18 mouse cellular contexts compared by ENCODE assay signal in genomic region chr15:10722629-10723339, GRCm38 (mm10). TPM values are rescaled to one million over a fixed set of nuclear protein-coding genes. Genes with fewer than 3 reads are reported as not detected.
DNase-seq lines count a peak whose midpoint lies in the region; ATAC-seq and TF ChIP-seq lines count a peak whose summit lies in the region.
"Had no signal": no experiment of that assay in that cellular context is flagged by ENCODE, and none has a peak within 500 bp of the region (broad histone marks: within the 10 kb centered on the region; RNA-seq: fewer than 3 reads in every experiment).

No protein-coding gene starts in this region.

- no peak overlapping the region for H3K27ac ChIP-seq in heart, embryonic 14.5 days (replicated peaks in 1 of 2; ENCODE audit: control insufficient read depth in 1 of 2, insufficient read depth in 1 of 2, low read depth in 2 of 2, low read length in 2 of 2)
- H3K27ac ChIP-seq in midbrain, embryonic 11.5 days (ENCODE audit: low read depth, low read length), result peak overlapping the region; percentile 25; the same call in 1 of the 2 replicates
- H3K27ac ChIP-seq in midbrain, embryonic 16.5 days (ENCODE audit: low read length), result no peak overlapping the region
- H3K27ac ChIP-seq in neural tube, embryonic 15.5 days (replicated peaks), result no peak overlapping the region
- H3K27ac ChIP-seq in cerebellum, adult 2 months (ENCODE audit: insufficient read depth, low read length), result no peak overlapping the region
- H3K27ac ChIP-seq: embryonic facial prominence, embryonic 12.5 days; forebrain, embryonic 12.5 days; left cerebral cortex, adult 2 months; liver, embryonic 13.5 days had no signal

- H3K4me3 ChIP-seq in heart, embryonic 14.5 days (ENCODE audit: control insufficient read depth in 1 of 2, insufficient read depth in 1 of 2, low read depth in 1 of 2, low read length in 2 of 2), result no peak overlapping the region
- no peak overlapping the region for H3K4me3 ChIP-seq in midbrain, embryonic 11.5 days (ENCODE audit: low read depth, low read length)
- H3K4me3 ChIP-seq in midbrain, embryonic 16.5 days (ENCODE audit: low read depth, low read length), result no peak overlapping the region
- no peak overlapping the region for H3K4me3 ChIP-seq in neural tube, embryonic 15.5 days (replicated peaks)
- no peak overlapping the region for H3K4me3 ChIP-seq in cerebellum, adult 2 months (replicated peaks; ENCODE audit: insufficient read depth, low read depth, low read length)
- H3K4me3 ChIP-seq: embryonic facial prominence, embryonic 12.5 days; forebrain, embryonic 12.5 days; left cerebral cortex, adult 2 months; liver, embryonic 13.5 days had no signal

- H3K36me3 ChIP-seq in heart, embryonic 14.5 days (ENCODE audit: control insufficient read depth, insufficient read depth, low read length), result no peaks in the 10 kb centered on the region
- H3K36me3 ChIP-seq in midbrain, embryonic 11.5 days (ENCODE audit: control insufficient read depth, insufficient read depth, low read length), result no peaks in the 10 kb centered on the region
- no peaks in the 10 kb centered on the region for H3K36me3 ChIP-seq in midbrain, embryonic 16.5 days (ENCODE audit: control insufficient read depth, insufficient read depth, low read length)
- H3K36me3 ChIP-seq in neural tube, embryonic 15.5 days, result no peaks in the 10 kb centered on the region
- H3K36me3 ChIP-seq: embryonic facial prominence, embryonic 12.5 days; forebrain, embryonic 12.5 days; liver, embryonic 13.5 days had no signal

- TF ChIP-seq POLR2A in cerebellum, adult 2 months (IDR thresholded peaks at IDR 0.05; ENCODE audit: borderline replicate concordance, insufficient read depth, low read length), result no peak

- peaks cover 6 to 14% of the 10 kb centered on the region in 2 experiments for H3K4me1 ChIP-seq in heart, embryonic 14.5 days (ENCODE audit: control insufficient read depth in 2 of 2, insufficient read depth in 2 of 2, low read length in 2 of 2)
- peaks cover 16% of the 10 kb centered on the region for H3K4me1 ChIP-seq in midbrain, embryonic 11.5 days (ENCODE audit: control insufficient read depth, insufficient read depth, low read length)
- H3K4me1 ChIP-seq in midbrain, embryonic 16.5 days (ENCODE audit: control insufficient read depth, insufficient read depth, low read length), result peaks cover 5% of the 10 kb centered on the region; the same call in 1 of the 2 replicates
- H3K4me1 ChIP-seq in neural tube, embryonic 15.5 days, result peaks cover 10% of the 10 kb centered on the region
- H3K4me1 ChIP-seq in cerebellum, adult 2 months (ENCODE audit: control insufficient read depth, insufficient read depth, low read length), result no peaks in the 10 kb centered on the region

- WGBS in heart, embryonic 14.5 days, result 24% methylated on average over 12 of the region's 12 CpGs
- WGBS in midbrain, embryonic 11.5 days, result 42% methylated on average over 12 of the region's 12 CpGs
- 31% methylated on average over 12 of the region's 12 CpGs for WGBS in midbrain, embryonic 16.5 days
- 23% methylated on average over 12 of the region's 12 CpGs for WGBS in neural tube, embryonic 15.5 days
- WGBS in cerebellum, adult 2 months, result 31% methylated on average over 12 of the region's 12 CpGs

- H3K27me3 ChIP-seq in heart, embryonic 14.5 days (ENCODE audit: control insufficient read depth, insufficient read depth, low read length), result 0 out of 2 replicates have a peak, but pooled peaks cover 3% of the 10 kb centered on the region
- H3K27me3 ChIP-seq in midbrain, embryonic 11.5 days (ENCODE audit: control insufficient read depth, insufficient read depth, low read length), result no peaks in the 10 kb centered on the region
- H3K27me3 ChIP-seq in midbrain, embryonic 16.5 days (ENCODE audit: control insufficient read depth, insufficient read depth, low read depth, low read length), result no peaks in the 10 kb centered on the region
- H3K27me3 ChIP-seq in neural tube, embryonic 15.5 days (replicated peaks), result no peaks in the 10 kb centered on the region
- no peaks in the 10 kb centered on the region for H3K27me3 ChIP-seq in cerebellum, adult 2 months (ENCODE audit: control insufficient read depth, insufficient read depth, low read length)
- H3K27me3 ChIP-seq: embryonic facial prominence, embryonic 12.5 days; forebrain, embryonic 12.5 days; liver, embryonic 13.5 days had no signal

- no peak for TF ChIP-seq CTCF in cerebellum, adult 2 months (IDR thresholded peaks at IDR 0.05; ENCODE audit: borderline replicate concordance, insufficient read depth, low read depth, low read length)

- peak overlapping the region; percentile 25; the same call in 1 of the 2 replicates for H3K4me2 ChIP-seq in heart, embryonic 14.5 days (ENCODE audit: low read length)
- H3K4me2 ChIP-seq in midbrain, embryonic 11.5 days, result no peak overlapping the region
- no peak overlapping the region for H3K4me2 ChIP-seq in midbrain, embryonic 16.5 days (ENCODE audit: low read length)
- no peak overlapping the region for H3K4me2 ChIP-seq in neural tube, embryonic 15.5 days
- H3K4me2 ChIP-seq: embryonic facial prominence, embryonic 12.5 days; forebrain, embryonic 12.5 days; liver, embryonic 13.5 days had no signal

- intact Hi-C loops in heart, postnatal 36 days (cut with DNase I), result no loop called here

- H3K9me3 ChIP-seq in heart, embryonic 14.5 days (ENCODE audit: control insufficient read depth, low read length), result 0 out of 2 replicates have a peak, but pooled peaks cover 2% of the 10 kb centered on the region
- H3K9me3 ChIP-seq in midbrain, embryonic 11.5 days (ENCODE audit: control insufficient read depth, low read length), result no peaks in the 10 kb centered on the region
- H3K9me3 ChIP-seq in midbrain, embryonic 16.5 days (replicated peaks; ENCODE audit: control insufficient read depth, low read length, poor library complexity, severe bottlenecking), result no peaks in the 10 kb centered on the region
- H3K9me3 ChIP-seq in neural tube, embryonic 15.5 days (replicated peaks), result no peaks in the 10 kb centered on the region
- H3K9me3 ChIP-seq: embryonic facial prominence, embryonic 12.5 days; forebrain, embryonic 12.5 days; liver, embryonic 13.5 days had no signal

- ATAC-seq in heart, embryonic 14.5 days (ENCODE audit: insufficient number of reproducible peaks, insufficient read depth, low FRiP score, low read depth), result no peak
- ATAC-seq in midbrain, embryonic 11.5 days (ENCODE audit: low FRiP score), result no peak
- ATAC-seq in midbrain, embryonic 16.5 days, result no peak
- peak; percentile 45; the same call in 1 of the 2 replicates for ATAC-seq in neural tube, embryonic 15.5 days (ENCODE audit: low FRiP score)

- DNase-seq in heart, postnatal 36 days, result no peak
- DNase-seq in midbrain, embryonic 11.5 days (ENCODE audit: low spot score, missing footprints), result peak; percentile 84
- DNase-seq in forelimb bud, embryonic 11.5 days (ENCODE audit: low read depth, low spot score), result peak; percentile 31
- no peak for DNase-seq in urinary bladder, postnatal 14 days (ENCODE audit: low spot score)
- DNase-seq in cerebellum, adult 2 months, result no peak
- DNase-seq: adrenal gland, postnatal 25 days; cerebellum, adult 11-12 months; gastrocnemius, postnatal 25 days; kidney, postnatal 4 days; liver, embryonic 13.5 days; right cerebral cortex, postnatal 4 days; thymus, postnatal 25 days had no signal

- H3K9ac ChIP-seq in heart, embryonic 14.5 days (ENCODE audit: low read length), result no peak overlapping the region
- peak overlapping the region; percentile 16; the same call in 1 of the 2 replicates for H3K9ac ChIP-seq in midbrain, embryonic 11.5 days (ENCODE audit: low read length)
- no peak overlapping the region for H3K9ac ChIP-seq in midbrain, embryonic 16.5 days (ENCODE audit: low read depth, low read length)
- H3K9ac ChIP-seq in neural tube, embryonic 15.5 days (replicated peaks), result no peak overlapping the region
- H3K9ac ChIP-seq: embryonic facial prominence, embryonic 12.5 days; forebrain, embryonic 12.5 days; liver, embryonic 13.5 days had no signal

RNA-seq across cellular contexts. Expression of gene Rai14, which starts 8.4 kb away (rescaled TPM):
- 12.9 and 14.9 TPM in 2 replicates for polyA plus RNA-seq in heart, embryonic 14.5 days (2014; fragmentation: Nextera tagmentation; extraction: Ambion mirVana)
- total RNA-seq in heart, postnatal 36 days (2021), result 1 to 10 TPM; 3.0 to 4.6 TPM
- polyA plus RNA-seq in midbrain, embryonic 11.5 days (2014; fragmentation: Nextera tagmentation; extraction: Ambion mirVana), result 74.7 and 80.6 TPM in 2 replicates
- 8.6 and 10.2 TPM in 2 replicates for polyA plus RNA-seq in midbrain, embryonic 16.5 days (2015; fragmentation: Nextera tagmentation; extraction: Ambion mirVana)
- 10.2 and 13.2 TPM in 2 replicates for polyA plus RNA-seq in neural tube, embryonic 15.5 days (2015; fragmentation: Nextera tagmentation; extraction: Ambion mirVana)
- 2.7 and 2.8 TPM in 2 replicates for polyA plus RNA-seq in cerebellum, adult 2 months (2012; rRNA removed)

Comparison
In these comparisons a context has a peak if more than half of its experiments do, and no peak if none do; other contexts are left out.
1. DNase-seq: peak in midbrain, embryonic 11.5 days (single experiment) and forelimb bud, embryonic 11.5 days (single experiment); none in heart, postnatal 36 days (0 of 2), urinary bladder, postnatal 14 days (single experiment) and cerebellum, adult 2 months (0 of 2).